Mouse (Mus musculus) liver, adult 2 months (tissue): ENCODE results near the gene Atl3. TPM values are rescaled to one million over a fixed set of nuclear protein-coding genes. Genes with fewer than 3 reads are reported as not detected.

Experiments
- DNase-seq: peaks from one replicate; pipeline ENCODE4 v3.0.0-alpha.2; 2011; ENCODE audit warnings: low read depth, low spot score; ENCODE audit errors: extremely low read depth
- H3K27ac ChIP-seq: fragments of 200-500 bp; replicated peaks from 2 replicates; pipeline ENCODE4 v1.5.1; 2012; ENCODE audit warnings: low read depth, mild to moderate bottlenecking, control low read depth, inconsistent platforms, low read length; ENCODE audit not compliant: insufficient read depth
- H3K27me3 ChIP-seq: fragments of 200-500 bp; 2 replicates; pipeline ENCODE4 v1.6.1; 2012; ENCODE audit warnings: mild to moderate bottlenecking, moderate library complexity, low read length, inconsistent platforms; ENCODE audit not compliant: control insufficient read depth, insufficient read depth
- H3K36me3 ChIP-seq: fragments of 200-500 bp; 2 replicates; pipeline ENCODE4 v1.6.1; 2012; ENCODE audit warnings: low read length, inconsistent platforms; ENCODE audit not compliant: control insufficient read depth, insufficient read depth
- H3K4me1 ChIP-seq: fragments of 200-500 bp; 2 replicates; pipeline ENCODE4 v1.6.1; 2011; ENCODE audit warnings: low read length; ENCODE audit not compliant: control insufficient read depth, insufficient read depth
- H3K4me3 ChIP-seq: fragments of 200-500 bp; 2 replicates; pipeline ENCODE4 v1.5.1; 2011; ENCODE audit warnings: low read depth, mild to moderate bottlenecking, control low read depth, low read length, moderate library complexity; ENCODE audit not compliant: insufficient read depth
- H3K79me2 ChIP-seq: fragments of 200-500 bp; 2 replicates; pipeline ENCODE4 v1.6.1; 2012; ENCODE audit warnings: inconsistent platforms, mild to moderate bottlenecking, low read length, moderate library complexity; ENCODE audit not compliant: control insufficient read depth, insufficient read depth
- H3K9ac ChIP-seq: fragments of 200-500 bp; 2 replicates; pipeline ENCODE4 v1.6.1; 2012; ENCODE audit warnings: low read depth, mild to moderate bottlenecking, control low read depth, inconsistent platforms, low read length
- CTCF ChIP-seq: fragments of 200-500 bp; IDR thresholded peaks from 2 replicates; pipeline ENCODE4 v1.5.1; 2011; ENCODE audit warnings: low read depth, low read length, control low read depth
- POLR2A ChIP-seq: fragments of 200-500 bp; IDR thresholded peaks from 2 replicates; pipeline ENCODE4 v1.6.1; 2011; ENCODE audit warnings: low read length, control low read depth; ENCODE audit not compliant: insufficient read depth; ENCODE audit errors: extremely low read depth
- WGBS: fragments of 180-500 bp; shearing (Covaris S2); methylation state at CpG from one replicate; pipeline ENCODE4 v1.1.7; 2018; 5-methylcytosine and 5-hydroxymethylcytosine counted together
- polyA plus RNA-seq: library from polyadenylated mRNA; depleted of rRNA; stranded (reverse); fragments of >200 nt; gene quantifications from 2 replicates; pipeline ENCODE4 v1.2.3, GENCODE M21; 2012
- total RNA-seq: library from RNA; depleted of rRNA; stranded (reverse); fragments of >200 nt; gene quantifications from 2 replicates; pipeline ENCODE4 v1.2.3, GENCODE M21; 2014

Gene Atl3
- total and polyA plus RNA-seq, 2 experiments: 19.4 to 69.9 TPM

- peak within 1 kb of the TSS; percentile 81 for H3K4me3 ChIP-seq
- TF ChIP-seq CTCF: no peak
- peak; percentile 98 for TF ChIP-seq POLR2A
- H3K79me2 ChIP-seq: peaks cover 13% of the 10 kb centered on the region; the same call in 1 of the 2 replicates
- H3K9ac ChIP-seq: peak within 1 kb of the TSS; percentile 91
- WGBS: under 1% methylated on average over 80 of the region's 80 CpGs
- H3K27ac ChIP-seq: peak within 1 kb of the TSS; percentile 90
- peak; percentile 92 for DNase-seq
- H3K27me3 ChIP-seq: no peaks in the 10 kb centered on the region
- H3K4me1 ChIP-seq: peaks cover 5% of the 10 kb centered on the region
- H3K36me3 ChIP-seq: no peaks in the 10 kb centered on the region
These were observed 11.0 kb upstream of the Atl3 start, which contains the start of gene Rtn3 for GRCm38 (mm10) chr19:7482599-7483511. Rtn3 (minus strand) TSS chr19:7483281.

- no peak for TF ChIP-seq CTCF
- peak; percentile 53 for DNase-seq
- H3K27me3 ChIP-seq: no peaks in the 10 kb centered on the region
- H3K4me1 ChIP-seq: peaks cover 4% of the 10 kb centered on the region
- peak overlapping the region; percentile 50 for H3K9ac ChIP-seq
- H3K79me2 ChIP-seq: peaks cover 13% of the 10 kb centered on the region; the same call in 1 of the 2 replicates
- WGBS: 1% methylated on average over 6 of the region's 6 CpGs
- H3K4me3 ChIP-seq: peak overlapping the region; percentile 49
- H3K36me3 ChIP-seq: no peaks in the 10 kb centered on the region
- no peak overlapping the region; the same call in 1 of the 2 replicates for H3K27ac ChIP-seq
These were observed 10.3 kb upstream of the Atl3 start for GRCm38 (mm10) chr19:7483512-7483882.

- Histone ChIP-seq H3K4me3 (no peak overlapping the region), H3K9ac (no peak overlapping the region), H3K4me1 (peaks cover 4% of the 10 kb centered on the region), H3K36me3 (no peaks in the 10 kb centered on the region), H3K79me2 (peaks cover 13% of the 10 kb centered on the region; the same call in 1 of the 2 replicates), H3K27ac (no peak overlapping the region), H3K27me3 (no peaks in the 10 kb centered on the region)
- no peak for TF ChIP-seq POLR2A
- no peak for TF ChIP-seq CTCF
- DNase-seq: no peak
- 63% methylated on average over 5 of the region's 5 CpGs for WGBS
These were observed 9.8 kb upstream of the Atl3 start for GRCm38 (mm10) chr19:7484076-7484475.

- TF ChIP-seq CTCF (no peak), POLR2A (no peak)
- H3K9ac ChIP-seq: no peak overlapping the region
- no peaks in the 10 kb centered on the region for H3K27me3 ChIP-seq
- 83% methylated on average over 8 of the region's 8 CpGs for WGBS
- no peak for DNase-seq
- peaks cover 2% of the 10 kb centered on the region; the same call in 1 of the 2 replicates for H3K36me3 ChIP-seq
- peaks cover 1% of the 10 kb centered on the region; the same call in 1 of the 2 replicates for H3K4me1 ChIP-seq
- H3K27ac ChIP-seq: no peak overlapping the region
- no peak overlapping the region for H3K4me3 ChIP-seq
- H3K79me2 ChIP-seq: peaks cover 2% of the 10 kb centered on the region; the same call in 1 of the 2 replicates
These were observed 6.2 kb upstream of the Atl3 start for GRCm38 (mm10) chr19:7487680-7488079.

- Histone ChIP-seq H3K4me1 (peaks cover 10% of the 10 kb centered on the region; the same call in 1 of the 2 replicates), H3K4me3 (no peak overlapping the region), H3K27ac (no peak overlapping the region), H3K36me3 (peaks cover 2% of the 10 kb centered on the region; the same call in 1 of the 2 replicates), H3K79me2 (no peaks in the 10 kb centered on the region), H3K27me3 (no peaks in the 10 kb centered on the region), H3K9ac (no peak overlapping the region; the same call in 1 of the 2 replicates)
- TF ChIP-seq POLR2A (no peak), CTCF (no peak)
- no peak for DNase-seq
- 91% methylated on average over 6 of the region's 6 CpGs for WGBS
These were observed 1.9 kb upstream of the Atl3 start for GRCm38 (mm10) chr19:7491960-7492359.

- TF ChIP-seq CTCF (no peak), POLR2A (no peak)
- Histone ChIP-seq H3K9ac (no peak overlapping the region), H3K36me3 (peaks cover 2% of the 10 kb centered on the region; the same call in 1 of the 2 replicates), H3K27ac (no peak overlapping the region), H3K27me3 (no peaks in the 10 kb centered on the region), H3K4me1 (peaks cover 11% of the 10 kb centered on the region; the same call in 1 of the 2 replicates), H3K79me2 (peaks cover 4% of the 10 kb centered on the region; the same call in 1 of the 2 replicates), H3K4me3 (no peak overlapping the region)
- DNase-seq: no peak
- 82% methylated on average over 2 of the region's 2 CpGs for WGBS
These were observed 1.2 kb upstream of the Atl3 start for GRCm38 (mm10) chr19:7492682-7493081.
